Mouse (Mus musculus) intestine, embryonic 16.5 days (tissue): Measurements from ENCODE around the gene Tnfaip8l2. TPM values are rescaled to one million over a fixed set of nuclear protein-coding genes. Genes with fewer than 3 reads are reported as not detected.

Experiments
- ATAC-seq: fragments of 200-750 bp; cut with Nextera tagmentation; 2 replicates; pipeline ENCODE4 v1.8.0; 2017; ENCODE audit warnings: moderate TSS enrichment, moderate library complexity
- H3K27ac ChIP-seq: fragments of 300-500 bp; sonication (generic); 2 replicates; pipeline ENCODE4 v1.5.1; 2014; ENCODE audit warnings: mild to moderate bottlenecking, low read length
- H3K27me3 ChIP-seq: fragments of 300-500 bp; sonication (generic); replicated peaks from 2 replicates; pipeline ENCODE4 v1.6.1; 2014; ENCODE audit warnings: low read length, control low read depth, mixed read lengths; ENCODE audit not compliant: control insufficient read depth, insufficient read depth
- H3K36me3 ChIP-seq: fragments of 300-500 bp; sonication (generic); 2 replicates; pipeline ENCODE4 v1.6.1; 2014; ENCODE audit warnings: low read length, control low read depth; ENCODE audit not compliant: control insufficient read depth, insufficient read depth
- H3K4me1 ChIP-seq: fragments of 300-500 bp; sonication (generic); 2 replicates; pipeline ENCODE4 v1.6.1; 2014; ENCODE audit warnings: low read length, control low read depth, mixed read lengths; ENCODE audit not compliant: control insufficient read depth, insufficient read depth
- H3K4me2 ChIP-seq: fragments of 300-500 bp; sonication (generic); 2 replicates; pipeline ENCODE4 v1.6.1; 2014; ENCODE audit warnings: low read depth, low read length, control low read depth
- H3K4me3 ChIP-seq: fragments of 300-500 bp; sonication (generic); 2 replicates; pipeline ENCODE4 v1.5.1; 2014; ENCODE audit warnings: mild to moderate bottlenecking, low read length
- H3K9ac ChIP-seq: fragments of 300-500 bp; sonication (generic); 2 replicates; pipeline ENCODE4 v1.6.1; 2014; ENCODE audit warnings: low read depth, low read length
- H3K9me3 ChIP-seq: fragments of 300-500 bp; sonication (generic); 2 replicates; pipeline ENCODE4 v1.6.1; 2016; ENCODE audit warnings: low read length, control low read depth; ENCODE audit not compliant: control insufficient read depth
- WGBS: fragments of 180-500 bp; shearing (Covaris S2); extraction: QIAGEN DNeasy Blood & Tissue Kit; methylation state at CpG from one replicate; pipeline ENCODE4 v1.1.7; 2014; 5-methylcytosine and 5-hydroxymethylcytosine counted together
- polyA plus RNA-seq: library from polyadenylated mRNA; unstranded; fragments of >200 nt; fragmentation: Nextera tagmentation; extraction: Ambion mirVana; gene quantifications from 2 replicates; pipeline ENCODE4 v1.2.1, GENCODE M21; 2015

Tnfaip8l2 gene
- polyA plus RNA-seq, 1 experiment from 2014 or later = 4.9 TPM

DNA sequence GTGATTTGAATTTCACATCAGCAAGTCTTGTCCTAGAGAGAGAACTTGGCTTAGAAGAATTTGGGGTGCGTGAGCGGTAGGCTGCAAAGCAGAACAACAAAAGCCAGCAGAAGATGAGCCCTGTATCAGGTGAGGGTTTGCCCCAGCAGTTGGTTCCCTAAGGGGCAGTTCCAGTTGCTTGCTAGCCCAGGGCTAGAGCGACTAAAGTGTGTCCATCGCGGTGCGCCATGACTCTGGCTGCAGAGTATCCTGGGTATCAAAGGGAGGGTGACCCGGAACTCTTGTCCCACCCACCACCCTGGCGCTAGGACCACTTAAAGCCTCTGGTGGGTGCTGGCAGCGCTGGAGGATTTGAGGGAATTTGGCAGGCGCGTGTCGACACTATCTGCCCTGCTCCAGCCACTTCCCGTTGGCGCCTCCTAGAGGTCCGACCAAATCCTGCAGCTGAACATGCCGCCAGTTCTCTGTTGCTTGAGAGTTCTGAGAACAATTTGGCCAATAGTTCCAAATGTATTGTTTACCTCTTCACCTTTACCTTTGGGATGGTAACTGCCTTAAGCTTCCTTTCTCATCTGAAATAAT is 31.9 kb upstream of the Tnfaip8l2 start:
- Histone ChIP-seq H3K27me3 (peaks cover 27% of the 10 kb centered on the region), H3K36me3 (no peaks in the 10 kb centered on the region), H3K27ac (no peak overlapping the region), H3K4me1 (peaks cover 7% of the 10 kb centered on the region), H3K9ac (no peak overlapping the region), H3K4me3 (peak overlapping the region; percentile 48), H3K9me3 (no peaks in the 10 kb centered on the region), H3K4me2 (peak overlapping the region; percentile 67)
- ATAC-seq = peak; percentile 39; the same call in 1 of the 2 replicates
- WGBS = 16% methylated on average over 16 of the region's 16 CpGs

DNA sequence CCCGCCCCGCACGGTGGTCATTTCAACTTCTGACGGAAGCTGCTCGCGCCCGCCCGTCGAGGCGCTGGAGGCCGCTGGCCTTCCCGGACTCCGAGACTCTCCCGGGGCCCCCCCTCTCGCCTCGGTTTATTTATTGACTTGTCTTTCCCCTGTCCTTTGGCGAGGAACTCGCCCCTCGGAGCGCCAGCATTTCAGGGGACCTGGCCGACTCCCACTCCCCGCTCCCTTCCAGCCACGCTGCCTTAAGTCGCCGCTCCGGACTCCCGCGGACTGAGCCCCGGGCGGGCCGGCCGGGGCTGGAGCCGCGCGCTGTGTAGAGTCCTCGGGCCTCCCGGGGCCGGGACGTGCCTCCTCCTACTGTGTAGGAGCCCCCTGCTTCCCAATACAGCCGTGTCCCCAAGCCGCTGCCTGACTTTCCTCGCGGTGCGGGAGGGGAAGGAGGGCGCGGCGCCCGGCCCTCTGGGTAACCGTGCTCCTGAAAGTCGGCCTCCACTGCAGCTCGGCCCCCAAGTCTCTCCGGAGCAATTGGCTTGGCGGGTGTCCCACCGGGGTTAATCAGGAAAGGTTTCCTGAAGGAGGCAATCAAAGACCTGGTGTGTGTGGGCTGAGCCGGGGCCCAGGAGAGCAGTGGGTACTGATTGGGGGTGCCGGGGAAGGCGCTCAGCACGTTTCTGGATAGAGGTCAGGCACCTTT is 31.2 kb upstream of the Tnfaip8l2 start:
- Histone ChIP-seq H3K9me3 (no peaks in the 10 kb centered on the region), H3K27me3 (peaks cover 27% of the 10 kb centered on the region), H3K4me3 (peak overlapping the region; percentile 48), H3K9ac (peak overlapping the region; percentile 61), H3K27ac (no peak overlapping the region), H3K36me3 (no peaks in the 10 kb centered on the region), H3K4me1 (peaks cover 7% of the 10 kb centered on the region), H3K4me2 (peak overlapping the region; percentile 67)
- WGBS = 19% methylated on average over 58 of the region's 58 CpGs
- ATAC-seq = peak; percentile 41; the same call in 1 of the 2 replicates

DNA sequence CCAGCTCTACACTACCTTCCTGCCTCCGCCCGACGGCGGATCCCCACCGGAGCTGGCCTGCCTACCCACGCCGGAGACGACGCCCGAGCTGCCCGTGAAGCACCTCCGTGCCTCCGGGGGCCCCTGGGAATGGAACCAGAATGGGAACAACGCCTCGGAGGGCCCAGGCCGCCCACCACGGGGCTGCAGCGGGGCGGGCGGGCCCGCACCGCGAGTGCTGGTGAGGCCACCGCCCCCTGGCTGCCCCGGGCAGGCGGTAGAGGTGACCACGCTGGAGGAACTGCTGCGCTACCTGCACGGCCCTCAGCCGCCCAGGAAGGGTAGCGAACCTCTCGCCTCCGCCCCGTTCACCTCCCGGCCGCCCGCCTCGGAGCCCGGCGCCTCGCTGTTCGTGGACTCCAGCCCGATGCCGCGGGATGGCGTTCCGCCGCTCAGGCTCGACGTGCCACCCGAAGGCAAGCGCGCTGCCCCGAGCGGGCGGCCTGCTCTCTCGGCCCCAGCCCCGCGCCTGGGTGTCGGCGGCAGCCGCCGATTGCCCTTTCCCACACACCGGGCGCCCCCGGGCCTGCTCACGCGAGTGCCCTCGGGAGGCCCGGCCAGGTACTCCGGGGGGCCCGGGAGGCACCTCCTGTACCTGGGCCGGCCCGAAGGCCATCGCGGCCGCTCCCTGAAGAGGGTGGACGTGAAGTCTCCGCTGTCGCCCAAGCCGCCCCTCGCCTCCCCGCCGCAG is 30.5 kb upstream of the Tnfaip8l2 start:
- Histone ChIP-seq H3K4me3 (peak overlapping the region; percentile 48), H3K4me2 (peak overlapping the region; percentile 67), H3K9me3 (no peaks in the 10 kb centered on the region), H3K27ac (no peak overlapping the region), H3K36me3 (no peaks in the 10 kb centered on the region), H3K27me3 (peaks cover 27% of the 10 kb centered on the region), H3K4me1 (peaks cover 7% of the 10 kb centered on the region), H3K9ac (peak overlapping the region; percentile 61; the same call in 1 of the 2 replicates)
- 39% methylated on average over 84 of the region's 84 CpGs for WGBS
- peak; percentile 41 for ATAC-seq

DNA sequence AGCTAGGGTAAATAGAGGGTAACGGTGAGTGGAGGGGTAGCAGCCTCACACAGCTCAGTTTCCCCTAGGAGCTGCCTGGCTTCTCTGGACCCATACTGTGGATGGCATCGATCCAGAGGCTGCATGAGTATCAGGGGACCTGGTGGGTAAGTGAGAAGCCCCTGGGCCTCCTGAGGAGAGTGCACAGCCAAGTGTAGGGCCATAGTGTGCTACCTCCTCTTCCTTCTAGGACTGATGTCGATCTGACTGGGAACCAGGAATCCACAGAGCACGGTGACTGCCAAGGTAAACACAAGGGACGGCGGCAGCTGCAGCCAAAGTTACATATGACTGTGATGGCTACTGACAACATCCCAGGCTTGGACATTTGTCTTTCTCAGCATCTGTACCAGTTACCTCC is 28.9 kb upstream of the Tnfaip8l2 start:
- H3K4me2 ChIP-seq = no peak overlapping the region
- WGBS = 79% methylated on average over 6 of the region's 6 CpGs
- peaks cover 7% of the 10 kb centered on the region for H3K4me1 ChIP-seq
- ATAC-seq = no peak
- H3K27me3 ChIP-seq = peaks cover 27% of the 10 kb centered on the region
- no peak overlapping the region for H3K27ac ChIP-seq
- H3K4me3 ChIP-seq = no peak overlapping the region
- no peaks in the 10 kb centered on the region for H3K36me3 ChIP-seq
- H3K9ac ChIP-seq = no peak overlapping the region
- H3K9me3 ChIP-seq = no peaks in the 10 kb centered on the region

DNA sequence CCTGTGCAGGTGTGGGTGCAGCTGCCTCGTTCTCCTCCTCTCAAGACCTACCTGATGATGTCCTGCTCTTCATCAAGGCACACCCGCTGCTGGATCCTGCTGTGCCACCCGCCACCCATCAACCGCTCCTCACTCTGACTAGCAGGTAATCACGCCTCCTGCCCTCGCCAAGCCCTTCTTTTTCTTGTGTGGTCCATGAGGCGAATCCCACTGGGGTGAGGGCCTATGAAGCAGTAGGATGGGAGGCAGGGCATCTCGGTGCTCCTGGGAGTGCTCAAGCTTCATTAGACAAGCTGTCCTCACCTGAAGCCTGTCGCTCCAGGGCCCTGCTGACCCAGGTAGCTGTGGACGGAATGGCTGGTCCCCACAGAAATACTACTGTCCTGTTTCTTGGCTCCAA is 27.8 kb upstream of the Tnfaip8l2 start:
- peaks cover 27% of the 10 kb centered on the region for H3K27me3 ChIP-seq
- H3K27ac ChIP-seq = no peak overlapping the region
- H3K36me3 ChIP-seq = no peaks in the 10 kb centered on the region
- H3K9me3 ChIP-seq = no peaks in the 10 kb centered on the region
- peaks cover 7% of the 10 kb centered on the region for H3K4me1 ChIP-seq
- no peak overlapping the region for H3K4me3 ChIP-seq
- 90% methylated on average over 10 of the region's 10 CpGs for WGBS
- H3K4me2 ChIP-seq = no peak overlapping the region
- H3K9ac ChIP-seq = no peak overlapping the region
- no peak for ATAC-seq

DNA sequence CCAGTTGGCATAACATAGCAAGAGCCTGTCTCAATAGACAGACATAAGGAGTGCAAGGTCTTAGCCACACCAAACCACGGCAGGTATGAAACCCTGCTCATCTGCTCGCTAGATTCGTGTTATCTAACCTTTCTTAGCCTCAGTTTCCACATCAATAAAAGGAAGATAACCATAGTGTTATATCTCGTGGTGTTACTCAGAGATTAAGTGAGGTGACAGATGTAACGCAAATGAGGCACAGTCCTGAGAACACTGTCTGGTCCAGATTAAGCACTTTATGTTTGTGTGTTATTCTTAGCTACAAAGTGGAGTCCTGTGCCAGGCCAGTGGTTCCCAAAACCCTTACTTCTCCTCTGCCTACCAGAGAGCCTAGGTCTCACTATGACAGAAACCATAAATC is 22.7 kb upstream of the Tnfaip8l2 start:
- Histone ChIP-seq H3K4me3 (no peak overlapping the region), H3K4me2 (no peak overlapping the region), H3K27ac (no peak overlapping the region), H3K27me3 (no peaks in the 10 kb centered on the region), H3K9ac (no peak overlapping the region), H3K9me3 (no peaks in the 10 kb centered on the region), H3K36me3 (no peaks in the 10 kb centered on the region), H3K4me1 (peaks cover 25% of the 10 kb centered on the region)
- WGBS = 78% methylated on average over 5 of the region's 5 CpGs
- ATAC-seq = no peak

DNA sequence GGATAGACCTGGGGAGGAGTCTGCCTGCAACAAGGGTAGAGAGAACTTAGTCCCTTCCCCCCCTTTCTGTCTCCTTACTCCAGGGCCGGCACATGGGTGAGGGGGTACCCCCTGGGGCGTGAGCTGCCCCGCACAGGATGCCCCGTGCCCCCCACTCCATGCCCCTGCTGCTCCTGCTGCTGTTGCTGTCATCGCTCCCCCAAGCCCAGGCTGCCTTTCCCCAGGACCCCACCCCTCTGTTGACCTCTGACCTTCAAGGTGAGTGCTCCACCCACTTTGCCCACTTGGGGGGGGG is 22.0 kb upstream of the Tnfaip8l2 start:
- H3K27ac ChIP-seq = no peak overlapping the region
- H3K9me3 ChIP-seq = no peaks in the 10 kb centered on the region
- H3K4me3 ChIP-seq = no peak overlapping the region
- WGBS = 87% methylated on average over 5 of the region's 5 CpGs
- H3K27me3 ChIP-seq = no peaks in the 10 kb centered on the region
- no peaks in the 10 kb centered on the region for H3K36me3 ChIP-seq
- ATAC-seq = no peak
- H3K4me1 ChIP-seq = peaks cover 28% of the 10 kb centered on the region
- no peak overlapping the region for H3K9ac ChIP-seq
- no peak overlapping the region for H3K4me2 ChIP-seq

DNA sequence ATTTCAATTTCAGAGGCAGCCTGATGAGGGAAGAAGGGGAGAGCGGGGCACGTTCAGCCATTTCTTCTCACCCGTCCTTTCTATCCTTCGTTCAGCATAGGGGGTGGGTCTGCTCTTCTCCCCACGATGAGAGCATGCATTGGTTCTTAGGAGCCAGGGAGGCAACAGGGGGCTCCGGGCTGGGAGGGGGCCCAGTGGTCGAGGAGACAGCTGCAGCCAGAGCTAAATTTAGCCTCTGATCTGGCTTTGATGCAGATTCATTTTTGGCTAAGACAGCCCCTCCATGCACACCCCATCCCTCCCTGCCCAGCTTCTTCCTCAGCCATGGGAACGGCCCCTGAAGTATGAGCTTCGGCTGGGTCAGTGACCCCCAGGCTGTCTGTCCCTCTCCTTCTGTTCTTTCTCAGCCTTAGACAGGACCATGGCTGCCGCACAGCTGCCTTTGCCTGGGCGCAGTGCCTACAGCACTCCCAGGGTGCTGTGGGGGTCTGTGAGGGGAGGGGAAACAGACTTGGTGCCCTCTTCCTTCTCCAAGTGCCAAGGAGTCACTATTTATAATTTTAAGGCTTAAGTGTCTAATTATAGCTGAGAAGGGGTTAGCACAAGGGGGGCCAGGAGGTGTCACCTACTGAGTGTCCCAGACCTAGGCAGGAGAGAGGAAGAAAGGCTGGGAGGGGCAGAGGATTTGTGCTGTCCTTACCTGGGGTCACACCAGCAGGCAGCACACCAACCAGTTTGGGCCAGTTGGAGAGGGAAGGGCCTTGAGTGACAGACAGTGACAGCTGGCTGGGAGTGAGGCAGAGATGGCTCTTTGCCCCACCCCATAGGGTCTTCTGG is 21.5 kb upstream of the Tnfaip8l2 start:
- Histone ChIP-seq H3K36me3 (no peaks in the 10 kb centered on the region), H3K4me2 (no peak overlapping the region), H3K4me3 (no peak overlapping the region), H3K27ac (no peak overlapping the region), H3K4me1 (peaks cover 28% of the 10 kb centered on the region), H3K27me3 (no peaks in the 10 kb centered on the region), H3K9ac (peak overlapping the region; percentile 5; the same call in 1 of the 2 replicates), H3K9me3 (no peaks in the 10 kb centered on the region)
- WGBS = 44% methylated on average over 11 of the region's 11 CpGs
- no peak for ATAC-seq

DNA sequence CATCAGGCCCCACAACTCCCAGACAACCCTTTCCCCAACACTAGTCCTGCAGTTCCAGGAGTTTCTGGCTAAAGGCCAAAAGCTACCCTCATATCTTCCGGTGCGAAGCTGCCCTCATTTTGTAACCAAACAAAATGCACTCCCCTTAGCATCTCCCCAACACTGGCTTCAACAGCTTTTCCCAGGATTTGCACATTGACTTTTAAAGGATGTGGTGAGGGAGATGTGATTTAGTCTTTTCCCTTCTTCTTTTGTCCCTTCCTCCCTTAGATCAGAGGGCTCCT is 20.1 kb upstream of the Tnfaip8l2 start:
- H3K9me3 ChIP-seq = no peaks in the 10 kb centered on the region
- no peaks in the 10 kb centered on the region for H3K36me3 ChIP-seq
- H3K27ac ChIP-seq = no peak overlapping the region
- ATAC-seq = no peak
- no peaks in the 10 kb centered on the region for H3K27me3 ChIP-seq
- peaks cover 28% of the 10 kb centered on the region for H3K4me1 ChIP-seq
- peak overlapping the region; percentile 64; the same call in 1 of the 2 replicates for H3K4me3 ChIP-seq
- H3K4me2 ChIP-seq = peak overlapping the region; percentile 90; the same call in 1 of the 2 replicates
- WGBS = 37% methylated on average over 2 of the region's 2 CpGs
- no peak overlapping the region for H3K9ac ChIP-seq
